Mouse (Mus musculus) MN1 (cell line): ENCODE measurements at regions not wholly inside any gene's neighbourhood (a gene's known extent, or its start where the extent isn't known, plus 50 kb on each side); places are given as distances from the start of the nearest gene placed in this dataset.

ENCODE experiments used
- DNase-seq: peaks from one replicate; pipeline ENCODE4 v3.0.0-alpha.2; 2016; ENCODE audit warnings: low spot score

GRCm38 (mm10) chr4:125882531-125882930, 141.8 kb upstream of the Csf3r start:
- DNase-seq, result peak; percentile 55

GRCm38 (mm10) chr4:125890510-125890909, 133.8 kb upstream of the Csf3r start:
- DNase-seq, result no peak

- DNase-seq, result no peak
These were observed 131.2 kb upstream of the Csf3r start for GRCm38 (mm10) chr4:125893139-125893538.

GRCm38 (mm10) chr4:125897707-125898106, 126.6 kb upstream of the Csf3r start:
- DNase-seq, result no peak

- peak; percentile 27 for DNase-seq
These were observed 125.6 kb upstream of the Csf3r start for GRCm38 (mm10) chr4:125898631-125899348.

- DNase-seq, result no peak
These were observed 122.6 kb upstream of the Csf3r start for GRCm38 (mm10) chr4:125901546-125902276.

GRCm38 (mm10) chr4:125906296-125906695, 118.1 kb upstream of the Csf3r start:
- DNase-seq, result no peak

- DNase-seq, result no peak
These were observed 115.4 kb upstream of the Csf3r start for GRCm38 (mm10) chr4:125908901-125909300.

GRCm38 (mm10) chr4:125911541-125912270, 112.6 kb upstream of the Csf3r start:
- peak; percentile 36 for DNase-seq

GRCm38 (mm10) chr4:125912444-125913049, 111.8 kb upstream of the Csf3r start:
- DNase-seq, result peak; percentile 82

GRCm38 (mm10) chr4:125915166-125915565, 109.2 kb upstream of the Csf3r start:
- DNase-seq, result no peak

GRCm38 (mm10) chr4:125917210-125917609, 107.1 kb upstream of the Csf3r start:
- no peak for DNase-seq

- peak; percentile 68 for DNase-seq
These were observed 102.6 kb upstream of the Csf3r start for GRCm38 (mm10) chr4:125921550-125922316.

GRCm38 (mm10) chr4:125922317-125922878, 102.0 kb upstream of the Csf3r start:
- DNase-seq, result peak; percentile 70

- peak; percentile 34 for DNase-seq
These were observed 101.1 kb upstream of the Csf3r start for GRCm38 (mm10) chr4:125923225-125923624.

- peak; percentile 52 for DNase-seq
These were observed 96.2 kb upstream of the Csf3r start for GRCm38 (mm10) chr4:125928196-125928595.

- DNase-seq, result peak; percentile 12
These were observed 95.1 kb upstream of the Csf3r start for GRCm38 (mm10) chr4:125929122-125929772.

- DNase-seq, result no peak
These were observed 93.6 kb upstream of the Csf3r start for GRCm38 (mm10) chr4:125930764-125931163.

GRCm38 (mm10) chr4:125931321-125931720, 93.0 kb upstream of the Csf3r start:
- no peak for DNase-seq

- peak; percentile 54 for DNase-seq
These were observed 92.2 kb upstream of the Csf3r start for GRCm38 (mm10) chr4:125932036-125932756.
